Mouse (Mus musculus) right cerebral cortex, postnatal 4 days (tissue): ENCODE measurements around the gene Zbtb8os.
"Not testable (repeated sequence)": the region's sequence is repeated elsewhere in the genome, so short reads cannot be mapped to it uniquely, and the experiment has no call there.

Source experiments
- DNase-seq: peaks from one replicate; pipeline ENCODE4 v3.0.0-alpha.2; 2022

The Zbtb8os gene

GRCm38 (mm10) chr4:129334677-129335215 lies 749 bp upstream of the Zbtb8os start:
- no peak for DNase-seq

- no peak for DNase-seq
Measured at GRCm38 (mm10) chr4:129336291-129336690, 796 bp downstream of the Zbtb8os start.

- no peak for DNase-seq
Measured at GRCm38 (mm10) chr4:129339743-129340142, 4.2 kb downstream of the Zbtb8os start.

- no peak for DNase-seq
Measured at GRCm38 (mm10) chr4:129341888-129342287, 6.4 kb downstream of the Zbtb8os start.

GRCm38 (mm10) chr4:129342705-129343104 lies 7.2 kb downstream of the Zbtb8os start:
- no peak for DNase-seq

- DNase-seq: peak; percentile 19
Measured at GRCm38 (mm10) chr4:129346481-129347154, 11.1 kb downstream of the Zbtb8os start.

- peak; percentile 85 for DNase-seq
Measured at GRCm38 (mm10) chr4:129350644-129351043, 15.1 kb downstream of the Zbtb8os start.

- DNase-seq: no peak
Measured at GRCm38 (mm10) chr4:129351111-129351510, 15.6 kb downstream of the Zbtb8os start.

GRCm38 (mm10) chr4:129353176-129353575 lies 17.7 kb downstream of the Zbtb8os start:
- no peak for DNase-seq

GRCm38 (mm10) chr4:129354236-129354635 lies 18.7 kb downstream of the Zbtb8os start:
- DNase-seq: no peak

GRCm38 (mm10) chr4:129357613-129358163 lies 22.2 kb downstream of the Zbtb8os start:
- no peak for DNase-seq

GRCm38 (mm10) chr4:129362238-129362637 lies 26.7 kb downstream of the Zbtb8os start:
- not testable (repeated sequence) for DNase-seq

- no peak for DNase-seq
Measured at GRCm38 (mm10) chr4:129362771-129363170, 27.3 kb downstream of the Zbtb8os start.

- DNase-seq: no peak
Measured at GRCm38 (mm10) chr4:129363463-129363862, 28.0 kb downstream of the Zbtb8os start.

GRCm38 (mm10) chr4:129364379-129364778 lies 28.9 kb downstream of the Zbtb8os start:
- no peak for DNase-seq

GRCm38 (mm10) chr4:129365224-129365623 lies 29.7 kb downstream of the Zbtb8os start:
- DNase-seq: no peak

- DNase-seq: no peak
Measured at GRCm38 (mm10) chr4:129371391-129371790, 35.9 kb downstream of the Zbtb8os start.

- DNase-seq: no peak
Measured at GRCm38 (mm10) chr4:129373202-129373976, 37.9 kb downstream of the Zbtb8os start.

GRCm38 (mm10) chr4:129374219-129374755 lies 38.8 kb downstream of the Zbtb8os start:
- DNase-seq: no peak

- no peak for DNase-seq
Measured at GRCm38 (mm10) chr4:129375000-129375399, 39.5 kb downstream of the Zbtb8os start.

- no peak for DNase-seq
Measured at GRCm38 (mm10) chr4:129375821-129376220, 40.3 kb downstream of the Zbtb8os start.

- peak; percentile 46 for DNase-seq
Measured at GRCm38 (mm10) chr4:129376961-129377545, 41.6 kb downstream of the Zbtb8os start.
